Mouse (Mus musculus) C2C12 (cell line): Measurements from ENCODE around the gene Lrrc42. TPM values are rescaled to one million over a fixed set of nuclear protein-coding genes. Genes with fewer than 3 reads are reported as not detected.
A peak's percentile ranks its signal among the peaks of the same experiment; 100 is the strongest.

ENCODE experiments used
- H3K27me3 ChIP-seq: one replicate; pipeline ENCODE4 v1.6.1; 2011; ENCODE audit not compliant: control insufficient read depth, insufficient read depth, insufficient read length
- H3K36me3 ChIP-seq: one replicate; pipeline ENCODE4 v1.6.1; 2011; ENCODE audit not compliant: control insufficient read depth, insufficient read depth
- H3K4me3 ChIP-seq: one replicate; pipeline ENCODE4 v1.5.1; 2011; ENCODE audit warnings: mild to moderate bottlenecking, control low read depth; ENCODE audit not compliant: poor library complexity, insufficient read depth, severe bottlenecking
- H3K79me2 ChIP-seq: one replicate; pipeline ENCODE4 v1.6.1; 2011; ENCODE audit not compliant: control insufficient read depth, insufficient read depth
- H3K79me3 ChIP-seq: one replicate; pipeline ENCODE4 v1.6.1; 2011; ENCODE audit warnings: low read depth, control low read depth
- H3ac ChIP-seq: one replicate; pipeline ENCODE3; 2011; ENCODE audit warnings: low read depth; ENCODE audit not compliant: control insufficient read depth, insufficient read length
- CEBPB ChIP-seq: IDR thresholded peaks from one replicate; pipeline ENCODE4 v1.6.1; 2011; ENCODE audit warnings: low read depth, mild to moderate bottlenecking, control low read depth, moderate library complexity
- CTCF ChIP-seq: IDR thresholded peaks from one replicate; pipeline ENCODE4 v1.5.1; 2011; ENCODE audit not compliant: control insufficient read depth, insufficient read depth, insufficient read length
- FOSL1 ChIP-seq: IDR thresholded peaks from one replicate; pipeline ENCODE4 v1.8.0; 2011; ENCODE audit warnings: mild to moderate bottlenecking, low read length; ENCODE audit not compliant: poor library complexity, insufficient read depth, severe bottlenecking
- MAX ChIP-seq: IDR thresholded peaks from one replicate; pipeline ENCODE4 v1.6.1; 2011; ENCODE audit warnings: mild to moderate bottlenecking, control low read depth
- MYOD1 ChIP-seq: IDR thresholded peaks from one replicate; pipeline ENCODE4 v1.6.1; 2011; ENCODE audit warnings: low read depth; ENCODE audit not compliant: control insufficient read depth, insufficient read length
- MYOG ChIP-seq: IDR thresholded peaks from one replicate; pipeline ENCODE4 v1.6.1; 2011; ENCODE audit not compliant: control insufficient read depth, insufficient read length; ENCODE audit errors: extremely low read depth
- USF1 ChIP-seq: IDR thresholded peaks from one replicate; pipeline ENCODE4 v1.6.1; 2011; ENCODE audit warnings: low read depth, mild to moderate bottlenecking, control low read depth, moderate library complexity
- polyA plus RNA-seq: library from polyadenylated mRNA; unstranded; fragments of >200 nt; fragmentation: generic; extraction: Trizol; gene quantifications from one replicate; pipeline ENCODE4 v1.2.1, GENCODE M21; 2012; ENCODE audit warnings: missing spikeins

Lrrc42 gene
- polyA plus RNA-seq, 1 experiment, result 32.5 TPM

GRCm38 (mm10) chr4:107254414-107254813 lies 1.1 kb upstream of the Lrrc42 start:
- H3K79me2 ChIP-seq, result peaks cover 35% of the 10 kb centered on the region
- no peaks in the 10 kb centered on the region for H3K27me3 ChIP-seq
- peaks cover 11% of the 10 kb centered on the region for H3K79me3 ChIP-seq
- H3K36me3 ChIP-seq, result no peaks in the 10 kb centered on the region
- TF ChIP-seq USF1, result no peak
- no peak for TF ChIP-seq CTCF
- no peak for TF ChIP-seq FOSL1
- peak overlapping the region; percentile 64 for H3K4me3 ChIP-seq
- H3ac ChIP-seq, result peak overlapping the region; percentile 62

- Histone ChIP-seq H3K79me3 (peaks cover 22% of the 10 kb centered on the region), H3K27me3 (no peaks in the 10 kb centered on the region), H3ac (peak overlapping the region; percentile 19), H3K79me2 (peaks cover 54% of the 10 kb centered on the region), H3K4me3 (peak overlapping the region; percentile 64), H3K36me3 (no peaks in the 10 kb centered on the region)
- TF ChIP-seq MYOG, result no peak
Measured at GRCm38 (mm10) chr4:107252522-107252921, 810 bp downstream of the Lrrc42 start.

GRCm38 (mm10) chr4:107250494-107250893 lies 2.8 kb downstream of the Lrrc42 start:
- peaks cover 8% of the 10 kb centered on the region for H3K36me3 ChIP-seq
- no peak overlapping the region for H3K4me3 ChIP-seq
- no peak overlapping the region for H3ac ChIP-seq
- peaks cover 22% of the 10 kb centered on the region for H3K79me3 ChIP-seq
- H3K79me2 ChIP-seq, result peaks cover 58% of the 10 kb centered on the region
- no peaks in the 10 kb centered on the region for H3K27me3 ChIP-seq
- TF ChIP-seq MYOG, result no peak
- no peak for TF ChIP-seq MYOD1
- TF ChIP-seq CTCF, result peak; percentile 53

- Histone ChIP-seq H3ac (no peak overlapping the region), H3K79me3 (peaks cover 22% of the 10 kb centered on the region), H3K36me3 (peaks cover 18% of the 10 kb centered on the region), H3K79me2 (peaks cover 58% of the 10 kb centered on the region), H3K27me3 (no peaks in the 10 kb centered on the region), H3K4me3 (no peak overlapping the region)
- TF ChIP-seq MYOD1 (no peak), USF1 (no peak), MAX (no peak), CTCF (no peak), FOSL1 (no peak), CEBPB (no peak), MYOG (no peak)
Measured at GRCm38 (mm10) chr4:107249471-107249870, 3.9 kb downstream of the Lrrc42 start.

GRCm38 (mm10) chr4:107248061-107248460 lies 5.3 kb downstream of the Lrrc42 start:
- Histone ChIP-seq H3K79me2 (peaks cover 58% of the 10 kb centered on the region), H3K4me3 (no peak overlapping the region), H3K79me3 (peaks cover 23% of the 10 kb centered on the region), H3ac (no peak overlapping the region), H3K36me3 (peaks cover 30% of the 10 kb centered on the region), H3K27me3 (no peaks in the 10 kb centered on the region)
- TF ChIP-seq MAX (no peak), CEBPB (no peak), USF1 (no peak), MYOD1 (no peak), MYOG (no peak), CTCF (no peak), FOSL1 (no peak)

GRCm38 (mm10) chr4:107247110-107247509 lies 6.2 kb downstream of the Lrrc42 start:
- no peak overlapping the region for H3ac ChIP-seq
- peaks cover 20% of the 10 kb centered on the region for H3K79me3 ChIP-seq
- peaks cover 49% of the 10 kb centered on the region for H3K79me2 ChIP-seq
- peaks cover 37% of the 10 kb centered on the region for H3K36me3 ChIP-seq
- H3K4me3 ChIP-seq, result no peak overlapping the region
- TF ChIP-seq CTCF (no peak), USF1 (no peak), CEBPB (no peak), MAX (no peak), MYOG (no peak)
- no peaks in the 10 kb centered on the region for H3K27me3 ChIP-seq
